Mouse (Mus musculus) lung, postnatal 4 days (tissue): ENCODE results near the gene Gm13769.
"Not testable (repeated sequence)": the region's sequence is repeated elsewhere in the genome, so short reads cannot be mapped to it uniquely, and the experiment has no call there.

Source experiments
- DNase-seq, 2 experiments: peaks; one replicate each; pipeline ENCODE4 v3.0.0; 2021

Gene Gm13769

GRCm38 (mm10) chr2:90321900-90322299, at the start of gene Gm13769:
Gm13769 (plus strand) TSS chr2:90322200.
- not testable (repeated sequence) for DNase-seq

- DNase-seq, result no peak
Observed at GRCm38 (mm10) chr2:90292741-90293140, 29.3 kb upstream of the Gm13769 start, which contains the start of gene Olfr1272. Olfr1272 (minus strand) TSS chr2:90292841.

- not testable (repeated sequence) for DNase-seq
Observed at GRCm38 (mm10) chr2:90346694-90347093, 24.7 kb downstream of the Gm13769 start.

GRCm38 (mm10) chr2:90351047-90351446, 29.0 kb downstream of the Gm13769 start:
- DNase-seq, result not testable (repeated sequence)

GRCm38 (mm10) chr2:90351540-90351939, 29.5 kb downstream of the Gm13769 start:
- not testable (repeated sequence) for DNase-seq

- not testable (repeated sequence) for DNase-seq
Observed at GRCm38 (mm10) chr2:90359229-90359628, 37.2 kb downstream of the Gm13769 start.

GRCm38 (mm10) chr2:90360199-90360598, 38.2 kb downstream of the Gm13769 start:
- DNase-seq, result not testable (repeated sequence)
